Mouse (Mus musculus) erythroblast, embryonic 14.5 days (primary cell): ENCODE data around the gene Nrip2.

ENCODE experiments used
- GATA1 ChIP-seq: IDR thresholded peaks from 2 replicates; pipeline ENCODE4 v1.6.1; 2012; ENCODE audit warnings: low read length, inconsistent platforms, mixed read lengths
- TAL1 ChIP-seq: IDR thresholded peaks from 3 replicates; pipeline ENCODE4 v1.6.1; 2012; ENCODE audit warnings: low read length, inconsistent platforms, mixed read lengths

DNA sequence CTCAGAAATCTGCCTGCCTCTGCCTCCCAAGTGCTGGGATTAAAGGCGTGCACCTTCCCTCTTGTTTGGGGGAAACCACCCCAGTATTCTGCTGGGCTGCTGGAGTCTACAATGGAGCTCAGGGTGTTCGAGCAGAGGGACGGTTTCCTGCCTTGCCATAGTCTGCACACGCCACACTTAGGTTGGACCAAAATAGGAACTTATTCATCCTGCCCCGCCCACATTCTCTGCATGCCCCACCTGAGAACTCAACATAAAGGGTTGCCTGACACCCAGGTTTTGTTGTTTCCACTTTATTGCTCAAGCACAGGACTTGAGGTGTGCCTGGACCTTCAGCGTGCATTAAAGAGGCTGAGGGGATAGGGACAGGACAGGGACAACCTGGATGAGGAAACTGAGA is 30.7 kb downstream of the Nrip2 start:
- TF ChIP-seq TAL1 (no peak), GATA1 (no peak)
